Mouse (Mus musculus) embryonic facial prominence, embryonic 13.5 days (tissue): ENCODE data around the gene Tenm3. TPM values are rescaled to one million over a fixed set of nuclear protein-coding genes. Genes with fewer than 3 reads are reported as not detected.

ENCODE experiments used
- ATAC-seq: fragments of 200-750 bp; cut with Nextera tagmentation; 2 replicates; pipeline ENCODE4 v1.8.0; 2017; ENCODE audit warnings: low read depth; ENCODE audit not compliant: insufficient number of reproducible peaks, insufficient read depth, low FRiP score, low TSS enrichment
- H3K27ac ChIP-seq: fragments of 300-500 bp; sonication (generic); 2 replicates; pipeline ENCODE4 v1.5.1; 2015; ENCODE audit warnings: moderate library complexity, mild to moderate bottlenecking, inconsistent platforms
- H3K27me3 ChIP-seq: fragments of 300-500 bp; sonication (generic); 2 replicates; pipeline ENCODE4 v1.6.1; 2015; ENCODE audit warnings: mild to moderate bottlenecking, inconsistent platforms
- H3K36me3 ChIP-seq: fragments of 300-500 bp; sonication (generic); 2 replicates; pipeline ENCODE4 v1.6.1; 2015; ENCODE audit warnings: mild to moderate bottlenecking, inconsistent platforms
- H3K4me1 ChIP-seq: fragments of 300-500 bp; sonication (generic); 2 replicates; pipeline ENCODE4 v1.6.1; 2015; ENCODE audit warnings: inconsistent platforms
- H3K4me2 ChIP-seq: fragments of 300-500 bp; sonication (generic); 2 replicates; pipeline ENCODE4 v1.6.1; 2015; ENCODE audit warnings: moderate library complexity, mild to moderate bottlenecking, inconsistent platforms
- H3K4me3 ChIP-seq: fragments of 300-500 bp; sonication (generic); 2 replicates; pipeline ENCODE4 v1.5.1; 2015; ENCODE audit warnings: mild to moderate bottlenecking, inconsistent platforms
- H3K9ac ChIP-seq: fragments of 300-500 bp; sonication (generic); 2 replicates; pipeline ENCODE4 v1.6.1; 2015; ENCODE audit warnings: mild to moderate bottlenecking, inconsistent platforms
- H3K9me3 ChIP-seq: fragments of 300-500 bp; sonication (generic); 2 replicates; pipeline ENCODE4 v1.6.1; 2016; ENCODE audit warnings: inconsistent platforms
- WGBS: fragments of 180-500 bp; shearing (Covaris S2); methylation state at CpG from one replicate; pipeline ENCODE4 v1.1.7; 2015; ENCODE audit warnings: mixed read lengths; 5-methylcytosine and 5-hydroxymethylcytosine counted together
- polyA plus RNA-seq: library from polyadenylated mRNA; unstranded; fragments of >200 nt; fragmentation: Nextera tagmentation; extraction: Ambion mirVana; gene quantifications from 2 replicates; pipeline ENCODE4 v1.2.1, GENCODE M21; 2015

Tenm3 gene
- polyA plus RNA-seq, 1 experiment from 2014 or later: 53.7 TPM

DNA sequence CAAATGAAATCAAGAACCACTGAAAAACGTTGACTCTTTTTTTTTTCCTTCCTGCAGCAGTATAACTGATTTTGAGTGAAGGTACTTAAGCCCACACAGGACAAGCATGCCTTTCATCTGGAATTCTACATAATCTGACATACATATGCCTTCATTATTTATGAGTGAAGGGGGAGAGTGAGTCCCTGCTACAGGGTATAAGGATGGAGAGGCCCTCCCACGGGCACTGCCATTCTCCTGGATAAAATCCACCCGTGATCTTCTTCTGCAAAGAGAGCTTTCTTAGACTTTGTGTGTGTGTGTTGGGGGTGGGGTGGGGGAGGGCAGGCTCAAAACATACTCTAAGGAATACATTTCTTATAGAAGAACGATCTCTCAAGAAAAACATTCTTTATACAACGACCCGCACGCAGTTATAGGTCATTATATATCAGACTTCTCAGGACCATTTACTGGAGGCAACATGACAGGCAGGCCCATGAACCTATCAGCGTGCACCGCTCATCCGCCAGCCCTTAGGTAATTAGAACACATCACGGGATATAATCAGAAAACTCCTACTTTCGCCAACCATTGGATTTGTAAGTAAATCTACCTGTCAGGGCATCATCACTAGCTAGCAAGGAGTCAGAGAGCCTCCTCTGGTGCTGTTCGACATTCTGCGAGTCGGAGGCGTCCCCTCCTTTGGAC lies 77.1 kb downstream of the Tenm3 start:
- ATAC-seq: no peak
- WGBS: 71% methylated on average over 16 of the region's 16 CpGs
- Histone ChIP-seq H3K36me3 (no peaks in the 10 kb centered on the region), H3K27me3 (no peaks in the 10 kb centered on the region), H3K4me3 (no peak overlapping the region), H3K27ac (no peak overlapping the region), H3K4me2 (no peak overlapping the region), H3K4me1 (peaks cover 25% of the 10 kb centered on the region), H3K9ac (no peak overlapping the region), H3K9me3 (peaks cover 4% of the 10 kb centered on the region)

DNA sequence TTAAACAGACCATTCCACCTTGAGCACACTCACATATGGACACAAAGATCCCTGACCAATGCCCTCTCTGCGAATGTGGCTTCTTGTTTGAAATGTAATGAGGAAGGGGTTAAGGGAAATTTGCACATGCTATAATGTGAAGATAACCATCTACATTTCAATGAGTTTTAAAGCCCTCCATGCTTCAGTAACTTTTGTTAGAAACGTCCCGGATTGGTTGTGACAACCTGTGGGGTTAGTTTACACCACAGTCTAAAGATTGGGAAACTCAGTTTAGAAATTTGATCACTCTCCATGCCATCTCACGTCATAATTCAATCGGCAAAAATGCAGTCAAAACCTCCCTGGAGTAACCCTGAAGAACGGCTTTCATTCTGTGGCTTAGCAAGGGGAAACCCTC lies 78.5 kb downstream of the Tenm3 start:
- Histone ChIP-seq H3K9me3 (no peaks in the 10 kb centered on the region), H3K4me2 (no peak overlapping the region), H3K4me1 (peaks cover 25% of the 10 kb centered on the region), H3K36me3 (no peaks in the 10 kb centered on the region), H3K9ac (no peak overlapping the region), H3K27me3 (no peaks in the 10 kb centered on the region), H3K27ac (no peak overlapping the region), H3K4me3 (no peak overlapping the region)
- no peak for ATAC-seq
- WGBS: 13% methylated on average over 6 of the region's 6 CpGs

DNA sequence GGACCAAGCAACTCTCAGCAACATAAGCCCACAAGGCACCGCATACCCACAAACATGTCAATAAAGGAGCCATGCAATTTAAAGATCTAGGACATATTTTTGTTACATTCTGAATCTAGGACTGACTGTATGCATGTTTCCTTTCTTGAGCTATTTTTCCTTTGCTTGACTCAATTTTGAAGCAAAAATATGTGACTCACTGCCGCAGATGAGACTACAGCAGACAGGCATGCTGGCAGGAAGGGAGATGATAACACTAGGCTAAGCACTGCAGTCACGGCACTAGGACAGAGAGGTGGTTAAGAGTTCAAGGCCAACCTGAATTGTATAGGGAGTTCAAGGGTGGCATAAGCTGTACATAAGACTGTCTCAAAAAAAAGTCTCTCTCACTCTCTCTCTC lies 79.7 kb downstream of the Tenm3 start:
- Histone ChIP-seq H3K9me3 (no peaks in the 10 kb centered on the region), H3K4me1 (peaks cover 25% of the 10 kb centered on the region), H3K27me3 (no peaks in the 10 kb centered on the region), H3K9ac (no peak overlapping the region), H3K4me3 (no peak overlapping the region), H3K36me3 (no peaks in the 10 kb centered on the region), H3K4me2 (no peak overlapping the region), H3K27ac (no peak overlapping the region)
- 68% methylated on average over 3 of the region's 3 CpGs for WGBS
- no peak for ATAC-seq

DNA sequence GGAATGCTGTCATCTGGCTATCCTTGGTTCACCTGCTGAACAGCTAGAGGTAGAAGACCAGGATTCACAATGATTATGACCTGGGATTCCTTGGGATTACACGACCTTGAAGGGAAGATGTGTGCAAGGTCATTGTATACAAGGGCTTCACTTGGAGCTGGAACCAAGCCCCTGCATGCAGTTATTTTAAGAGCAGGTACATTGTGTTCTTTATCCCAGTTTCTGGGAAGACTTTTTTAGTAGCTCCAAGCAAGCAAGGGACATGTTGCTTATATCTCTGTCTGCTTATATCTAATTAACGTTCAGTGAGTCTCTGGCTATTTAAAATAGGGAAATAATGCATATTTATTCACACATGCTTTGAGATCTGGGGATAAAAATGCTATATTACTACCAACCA lies 86.9 kb downstream of the Tenm3 start:
- no peak overlapping the region for H3K4me3 ChIP-seq
- no peaks in the 10 kb centered on the region for H3K36me3 ChIP-seq
- no peak overlapping the region for H3K4me2 ChIP-seq
- ATAC-seq: no peak
- no peak overlapping the region for H3K27ac ChIP-seq
- H3K27me3 ChIP-seq: no peaks in the 10 kb centered on the region
- 83% methylated on average over 2 of the region's 2 CpGs for WGBS
- peaks cover 11% of the 10 kb centered on the region for H3K4me1 ChIP-seq
- no peaks in the 10 kb centered on the region for H3K9me3 ChIP-seq
- H3K9ac ChIP-seq: no peak overlapping the region

DNA sequence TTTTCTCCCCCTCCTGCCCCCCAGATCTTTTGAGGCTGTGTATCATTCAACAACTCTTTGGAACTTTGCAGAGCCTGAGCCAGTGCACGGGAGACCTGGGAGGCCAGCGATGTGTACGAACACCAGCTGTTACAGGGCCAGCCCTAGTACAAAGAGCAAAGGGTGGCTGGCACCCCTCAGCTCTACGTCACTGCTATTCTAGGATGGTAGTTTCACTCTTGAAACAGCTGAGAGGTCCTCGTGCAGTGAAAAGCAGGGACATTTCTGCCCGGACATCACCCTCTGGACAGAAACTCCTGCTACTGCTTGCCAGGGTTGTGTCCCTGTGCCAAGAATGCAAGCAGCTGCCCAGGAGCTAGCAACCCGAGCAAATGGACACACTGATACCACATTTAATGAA lies 88.3 kb downstream of the Tenm3 start:
- no peaks in the 10 kb centered on the region for H3K36me3 ChIP-seq
- H3K4me2 ChIP-seq: no peak overlapping the region
- peaks cover 11% of the 10 kb centered on the region for H3K4me1 ChIP-seq
- 60% methylated on average over 7 of the region's 7 CpGs for WGBS
- H3K27ac ChIP-seq: no peak overlapping the region
- no peaks in the 10 kb centered on the region for H3K9me3 ChIP-seq
- H3K9ac ChIP-seq: no peak overlapping the region
- no peak for ATAC-seq
- no peaks in the 10 kb centered on the region for H3K27me3 ChIP-seq
- H3K4me3 ChIP-seq: no peak overlapping the region

DNA sequence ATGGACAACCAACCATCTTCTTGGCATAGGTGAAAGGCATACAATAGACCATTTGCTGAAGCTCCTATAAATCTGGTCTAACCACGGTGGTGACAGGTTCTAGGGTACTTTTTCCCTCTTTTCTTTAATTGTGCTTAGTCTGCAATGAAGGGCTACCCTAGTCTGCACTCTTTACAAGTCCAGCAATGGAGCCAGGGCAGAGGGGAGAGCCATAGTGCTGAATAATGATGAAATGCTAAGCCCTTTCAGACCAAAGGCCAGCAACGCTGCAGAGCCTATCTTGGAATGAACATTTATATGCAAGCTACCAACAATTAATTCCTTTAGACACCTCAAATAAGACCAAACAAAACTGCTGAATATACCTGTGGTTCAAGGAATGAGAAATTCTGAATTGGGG lies 88.8 kb downstream of the Tenm3 start:
- no peak overlapping the region for H3K9ac ChIP-seq
- no peaks in the 10 kb centered on the region for H3K27me3 ChIP-seq
- no peaks in the 10 kb centered on the region for H3K36me3 ChIP-seq
- H3K27ac ChIP-seq: no peak overlapping the region
- H3K9me3 ChIP-seq: no peaks in the 10 kb centered on the region
- 88% methylated on average over 2 of the region's 2 CpGs for WGBS
- H3K4me2 ChIP-seq: no peak overlapping the region
- no peak for ATAC-seq
- peaks cover 11% of the 10 kb centered on the region for H3K4me1 ChIP-seq
- no peak overlapping the region for H3K4me3 ChIP-seq

DNA sequence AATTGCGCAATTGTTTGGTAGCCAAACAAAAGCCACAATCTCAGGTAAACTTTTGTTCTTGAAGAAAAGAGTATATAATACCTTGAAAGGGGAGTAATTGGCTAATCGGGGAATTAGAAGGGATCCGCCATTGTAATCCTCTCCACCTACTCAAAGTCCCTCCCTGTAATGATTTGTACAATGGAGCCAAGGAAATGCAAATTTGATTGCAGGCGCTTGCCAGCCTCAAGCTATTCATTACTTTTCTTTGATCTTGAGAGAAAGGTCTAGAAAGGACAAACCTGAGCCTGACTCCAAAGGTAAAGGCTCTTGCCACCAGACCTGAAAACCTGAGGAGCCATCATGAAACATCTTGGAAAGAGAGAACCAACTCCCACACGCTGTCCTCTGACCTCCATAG lies 91.8 kb downstream of the Tenm3 start:
- Histone ChIP-seq H3K4me3 (no peak overlapping the region), H3K9me3 (no peaks in the 10 kb centered on the region), H3K4me1 (peaks cover 19% of the 10 kb centered on the region), H3K4me2 (no peak overlapping the region), H3K36me3 (no peaks in the 10 kb centered on the region), H3K27me3 (no peaks in the 10 kb centered on the region), H3K27ac (no peak overlapping the region), H3K9ac (no peak overlapping the region)
- no peak for ATAC-seq
- WGBS: 82% methylated on average over 5 of the region's 5 CpGs

DNA sequence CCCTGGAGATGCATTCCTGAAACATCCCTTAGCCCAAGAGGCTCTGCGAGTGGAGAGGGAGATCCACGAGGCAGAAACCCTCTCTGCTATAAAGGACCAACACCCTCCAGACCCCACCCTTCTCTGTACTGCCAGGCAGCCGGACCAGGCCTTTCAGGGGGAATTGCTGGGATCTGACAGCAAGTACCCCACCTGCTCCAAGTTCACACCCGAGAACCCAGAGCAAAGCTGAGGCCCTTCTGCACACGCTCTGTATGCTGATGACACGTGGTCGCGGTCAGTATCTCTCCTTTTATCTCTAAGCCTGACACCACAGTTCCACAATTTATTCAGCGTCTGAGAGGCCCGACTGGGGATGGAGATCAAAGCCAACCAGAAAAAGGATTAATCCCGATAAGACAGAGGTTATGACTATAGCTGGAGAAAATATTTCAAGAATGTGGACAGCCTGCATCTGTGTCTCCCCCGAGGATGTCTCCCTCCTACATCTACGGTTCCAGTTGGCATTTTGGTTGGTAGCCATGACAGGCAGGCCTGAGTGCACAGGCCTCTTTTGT lies 95.2 kb downstream of the Tenm3 start:
- H3K27ac ChIP-seq: no peak overlapping the region
- no peak for ATAC-seq

DNA sequence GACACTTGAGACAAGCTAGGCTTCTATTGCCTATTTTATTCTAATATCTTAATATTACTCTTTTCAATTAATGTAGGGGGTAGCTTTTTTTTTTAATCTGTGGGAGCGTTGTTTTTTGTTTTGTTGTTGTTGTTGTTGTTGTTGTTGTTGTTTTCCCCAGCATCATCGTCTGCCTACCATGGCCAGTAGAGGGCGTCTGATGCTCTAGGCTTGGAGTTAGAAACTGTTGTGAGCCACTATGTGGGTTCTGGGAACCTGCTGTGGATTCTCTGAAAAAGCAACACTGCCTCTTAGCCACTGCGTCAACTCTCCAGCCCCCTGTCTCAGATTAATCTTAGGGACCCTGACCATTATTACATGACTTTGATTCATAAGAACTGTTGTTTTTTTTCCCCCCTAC lies 99.8 kb downstream of the Tenm3 start:
- peaks cover 22% of the 10 kb centered on the region for H3K4me1 ChIP-seq
- 88% methylated on average over 4 of the region's 4 CpGs for WGBS
- H3K36me3 ChIP-seq: no peaks in the 10 kb centered on the region

More for the DNA sequence above, 95.2 kb downstream of the Tenm3 start:
- peaks cover 8% of the 10 kb centered on the region; the same call in 1 of the 2 replicates for H3K4me1 ChIP-seq
- no peak overlapping the region for H3K4me3 ChIP-seq
- WGBS: 52% methylated on average over 13 of the region's 13 CpGs
- no peaks in the 10 kb centered on the region for H3K36me3 ChIP-seq
- no peaks in the 10 kb centered on the region for H3K9me3 ChIP-seq
- no peaks in the 10 kb centered on the region for H3K27me3 ChIP-seq
- no peak overlapping the region for H3K9ac ChIP-seq
- no peak overlapping the region for H3K4me2 ChIP-seq

DNA sequence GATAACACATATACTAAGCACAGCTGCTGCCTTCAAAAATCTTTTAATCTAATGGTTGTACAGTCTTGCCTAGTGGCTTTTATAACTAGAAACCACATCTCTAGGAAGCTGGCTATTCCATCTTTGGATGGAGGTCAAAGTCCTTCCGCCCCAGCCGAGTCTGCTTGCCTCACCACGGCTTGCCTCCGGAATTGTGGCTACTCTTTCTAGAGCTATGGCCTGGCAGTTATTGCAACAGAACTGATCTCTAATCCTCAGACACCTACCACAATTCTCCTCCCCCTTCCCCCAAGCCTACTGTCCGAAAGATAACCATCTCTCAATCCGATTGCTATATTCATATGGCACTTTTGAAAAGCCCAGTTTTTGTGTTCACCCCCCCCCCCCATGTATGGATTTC lies 101.0 kb downstream of the Tenm3 start:
- Histone ChIP-seq H3K4me1 (peaks cover 16% of the 10 kb centered on the region), H3K4me2 (no peak overlapping the region), H3K27me3 (no peaks in the 10 kb centered on the region), H3K27ac (no peak overlapping the region), H3K9ac (no peak overlapping the region), H3K36me3 (no peaks in the 10 kb centered on the region), H3K9me3 (no peaks in the 10 kb centered on the region), H3K4me3 (no peak overlapping the region)
- WGBS: 92% methylated on average over 6 of the region's 6 CpGs
- no peak for ATAC-seq

More for the DNA sequence above, 99.8 kb downstream of the Tenm3 start:
- H3K4me3 ChIP-seq: no peak overlapping the region
- H3K9ac ChIP-seq: no peak overlapping the region
- H3K27me3 ChIP-seq: no peaks in the 10 kb centered on the region
- H3K9me3 ChIP-seq: no peaks in the 10 kb centered on the region
- H3K4me2 ChIP-seq: no peak overlapping the region
- no peak overlapping the region for H3K27ac ChIP-seq
- no peak for ATAC-seq

DNA sequence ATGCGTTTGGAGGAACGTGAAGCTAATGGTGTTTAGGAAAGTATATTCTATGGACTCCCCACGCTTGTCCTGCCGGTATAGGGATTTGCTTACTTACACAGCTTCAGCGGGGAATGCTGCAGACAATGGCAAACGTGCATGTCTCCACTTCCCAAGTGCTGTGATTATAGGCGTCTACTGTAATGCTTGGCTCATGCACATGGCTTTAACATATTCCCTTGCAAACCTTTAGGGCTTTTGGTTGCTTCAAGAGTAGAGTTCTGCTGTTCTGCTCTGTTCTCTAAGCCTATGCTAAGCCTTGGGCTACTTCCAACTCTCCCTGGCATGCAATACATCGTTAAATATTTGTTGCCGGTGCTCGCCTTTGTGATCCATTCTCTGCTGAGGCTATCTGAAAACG lies 102.8 kb downstream of the Tenm3 start:
- peaks cover 16% of the 10 kb centered on the region for H3K4me1 ChIP-seq
- H3K9me3 ChIP-seq: no peaks in the 10 kb centered on the region
- H3K4me2 ChIP-seq: no peak overlapping the region
- peak overlapping the region; percentile 33; the same call in 1 of the 2 replicates for H3K27ac ChIP-seq
- ATAC-seq: no peak
- H3K36me3 ChIP-seq: no peaks in the 10 kb centered on the region
- 53% methylated on average over 11 of the region's 11 CpGs for WGBS
- no peak overlapping the region for H3K4me3 ChIP-seq
- no peak overlapping the region for H3K9ac ChIP-seq
- no peaks in the 10 kb centered on the region for H3K27me3 ChIP-seq

DNA sequence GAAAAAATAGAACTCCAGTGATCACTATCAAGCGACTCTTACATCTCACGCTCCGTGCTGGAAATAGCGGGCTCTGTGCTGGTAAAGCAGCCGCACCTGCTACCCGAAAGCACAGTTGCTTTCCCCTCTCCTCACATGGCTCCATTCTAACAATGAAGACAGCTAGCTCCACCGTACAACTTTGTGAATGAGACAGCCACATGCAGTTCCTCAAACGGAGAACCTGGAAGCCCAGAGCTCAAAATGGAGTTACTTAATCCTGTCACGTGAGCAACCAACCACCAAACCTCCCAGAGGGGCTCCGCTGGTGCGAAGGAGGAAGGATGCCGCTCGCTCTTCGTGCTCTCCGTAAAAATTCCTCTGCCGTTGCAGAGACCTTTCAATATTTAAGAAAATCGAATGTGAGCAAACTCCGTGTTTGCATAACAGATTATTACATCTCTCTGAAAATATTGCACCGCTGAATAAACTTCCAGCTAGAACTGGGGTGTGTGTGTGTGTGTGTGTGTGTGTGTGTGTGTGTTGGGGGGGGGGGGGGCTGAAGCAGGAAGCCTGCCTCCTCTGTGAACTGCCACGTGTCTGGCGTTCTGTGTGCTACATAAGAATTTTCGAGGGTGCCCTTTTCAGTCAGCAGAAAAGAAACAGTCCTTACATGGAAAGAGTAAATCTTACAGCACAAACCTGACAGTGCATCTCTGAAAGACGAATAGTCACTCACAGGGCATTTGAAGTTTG lies 103.4 kb downstream of the Tenm3 start:
- Histone ChIP-seq H3K4me2 (peak overlapping the region; percentile 48), H3K27me3 (no peaks in the 10 kb centered on the region), H3K4me3 (no peak overlapping the region), H3K9ac (no peak overlapping the region), H3K9me3 (no peaks in the 10 kb centered on the region), H3K4me1 (peaks cover 16% of the 10 kb centered on the region), H3K27ac (0 out of 2 replicates have a peak overlapping the region, but pooled peaks have one; percentile 33), H3K36me3 (no peaks in the 10 kb centered on the region)
- ATAC-seq: no peak
- WGBS: 55% methylated on average over 23 of the region's 23 CpGs
